Mouse (Mus musculus) embryonic facial prominence, embryonic 12.5 days (tissue): Measurements from ENCODE around the gene Dera. TPM values are rescaled to one million over a fixed set of nuclear protein-coding genes. Genes with fewer than 3 reads are reported as not detected.

Experiments used
- polyA plus RNA-seq: library from polyadenylated mRNA; unstranded; fragments of >200 nt; fragmentation: Nextera tagmentation; extraction: Ambion mirVana; gene quantifications from 2 replicates; pipeline ENCODE4 v1.2.1, GENCODE M21; 2016

The Dera gene
- polyA plus RNA-seq, 1 experiment from 2014 or later = 50.2 TPM

Other genes starting within 250 kb of the Dera start
- 22.3 and 24.0 TPM in 2 replicates for gene Eps8, start 99.7 kb upstream of the Dera start, polyA plus RNA-seq
- gene Strap, start 19.5 kb upstream of the Dera start, polyA plus RNA-seq = 196 and 200 TPM in 2 replicates